Mouse (Mus musculus) myocyte (in vitro differentiated cells): Measurements from ENCODE around the gene Selenop. TPM values are rescaled to one million over a fixed set of nuclear protein-coding genes. Genes with fewer than 3 reads are reported as not detected.
A peak's percentile ranks its signal among the peaks of the same experiment; 100 is the strongest.

ENCODE experiments used
- H3K27me3 ChIP-seq: one replicate; pipeline ENCODE4 v1.6.1; 2011; ENCODE audit not compliant: control insufficient read depth, insufficient read depth, insufficient read length
- H3K36me3 ChIP-seq: one replicate; pipeline ENCODE4 v1.6.1; 2011; ENCODE audit not compliant: control insufficient read depth, insufficient read depth
- H3K4me2 ChIP-seq: one replicate; pipeline ENCODE4 v1.6.1; 2011; ENCODE audit warnings: low read depth, control low read depth
- H3K4me3 ChIP-seq: one replicate; pipeline ENCODE4 v1.5.1; 2011; ENCODE audit warnings: mild to moderate bottlenecking, control low read depth, moderate library complexity
- H3K79me2 ChIP-seq: one replicate; pipeline ENCODE4 v1.6.1; 2011; ENCODE audit not compliant: control insufficient read depth, insufficient read depth
- H3ac ChIP-seq: one replicate; pipeline ENCODE4 v1.6.1; 2011; ENCODE audit not compliant: control insufficient read depth, insufficient read length
- CEBPB ChIP-seq: IDR thresholded peaks from 2 replicates; pipeline ENCODE4 v1.6.1; 2011; ENCODE audit warnings: mild to moderate bottlenecking, moderate library complexity; ENCODE audit not compliant: poor library complexity, insufficient read depth, severe bottlenecking
- E2F4 ChIP-seq: IDR thresholded peaks from one replicate; pipeline ENCODE4 v1.6.1; 2011; ENCODE audit warnings: mild to moderate bottlenecking, control low read depth, moderate library complexity; ENCODE audit not compliant: insufficient read depth
- MAX ChIP-seq: IDR thresholded peaks from one replicate; pipeline ENCODE4 v1.6.1; 2011; ENCODE audit warnings: low read depth, mild to moderate bottlenecking, control low read depth
- MYOD1 ChIP-seq, 3 experiments: IDR thresholded peaks; one replicate each; pipeline ENCODE4 v1.6.1; 2011; ENCODE audit warnings: control low read depth in 2 of 3, low read depth in 2 of 3, mild to moderate bottlenecking in 2 of 3, moderate library complexity in 1 of 3; ENCODE audit not compliant: insufficient read length in 2 of 3, control insufficient read depth in 1 of 3
- MYOG ChIP-seq, 3 experiments: IDR thresholded peaks; one replicate each; pipeline ENCODE4 v1.6.1; 2011; ENCODE audit warnings: control low read depth in 2 of 3, low read depth in 2 of 3, mild to moderate bottlenecking in 2 of 3; ENCODE audit not compliant: insufficient read length in 2 of 3, control insufficient read depth in 1 of 3, insufficient read depth in 1 of 3
- POLR2A ChIP-seq: IDR thresholded peaks from one replicate; pipeline ENCODE4 v1.6.1; 2011; ENCODE audit warnings: low read depth, mild to moderate bottlenecking, control low read depth, moderate library complexity; ENCODE audit not compliant: insufficient read length
- POLR2AphosphoS2 ChIP-seq: IDR thresholded peaks from one replicate; pipeline ENCODE4 v1.6.1; 2011; ENCODE audit warnings: low read depth, control low read depth; ENCODE audit not compliant: insufficient read length
- REST ChIP-seq: IDR thresholded peaks from one replicate; pipeline ENCODE4 v1.6.1; 2011; ENCODE audit warnings: mild to moderate bottlenecking, control low read depth, moderate library complexity; ENCODE audit not compliant: insufficient read depth, insufficient read length
- SRF ChIP-seq: IDR thresholded peaks from one replicate; pipeline ENCODE4 v1.6.1; 2011; ENCODE audit warnings: low read depth; ENCODE audit not compliant: control insufficient read depth, insufficient read length
- TCF12 ChIP-seq: IDR thresholded peaks from one replicate; pipeline ENCODE4 v1.6.1; 2011; ENCODE audit warnings: mild to moderate bottlenecking, control low read depth; ENCODE audit not compliant: poor library complexity, insufficient read depth, severe bottlenecking
- TCF3 ChIP-seq: IDR thresholded peaks from one replicate; pipeline ENCODE4 v1.6.1; 2011; ENCODE audit warnings: low read depth, control low read depth; ENCODE audit not compliant: insufficient read length
- USF1 ChIP-seq: IDR thresholded peaks from one replicate; pipeline ENCODE4 v1.6.1; 2011; ENCODE audit warnings: low read depth, mild to moderate bottlenecking, control low read depth, moderate library complexity
- polyA plus RNA-seq: library from polyadenylated mRNA; unstranded; fragments of >200 nt; fragmentation: generic; extraction: Trizol; gene quantifications from one replicate; pipeline ENCODE4 v1.2.1, GENCODE M21; 2012; ENCODE audit warnings: missing spikeins

Gene Selenop
- polyA plus RNA-seq, 1 experiment, result 5.1 TPM

- H3K4me3 ChIP-seq, result no peak overlapping the region
- peak overlapping the region; percentile 60 for H3K4me2 ChIP-seq
- H3K27me3 ChIP-seq, result no peaks in the 10 kb centered on the region
- H3ac ChIP-seq, result no peak overlapping the region
- TF ChIP-seq MYOD1 (IDR thresholded peaks at IDR 0.05; ENCODE audit: control insufficient read depth in 1 of 3, insufficient read length in 2 of 3, low read depth in 2 of 3), result peak in 1 of 3 experiments; percentile 12
- TF ChIP-seq REST, result no peak
- peak in 1 of 3 experiments; percentile 32 for TF ChIP-seq MYOG (IDR thresholded peaks at IDR 0.05; ENCODE audit: control insufficient read depth in 1 of 3, insufficient read depth in 1 of 3, insufficient read length in 2 of 3, low read depth in 2 of 3)
- H3K36me3 ChIP-seq, result no peaks in the 10 kb centered on the region
- H3K79me2 ChIP-seq, result no peaks in the 10 kb centered on the region
Observed at GRCm38 (mm10) chr15:3228990-3229389, 39.4 kb upstream of the Selenop start.

GRCm38 (mm10) chr15:3231004-3231403 is 37.3 kb upstream of the Selenop start:
- no peaks in the 10 kb centered on the region for H3K27me3 ChIP-seq
- H3K36me3 ChIP-seq, result no peaks in the 10 kb centered on the region
- H3ac ChIP-seq, result no peak overlapping the region
- TF ChIP-seq SRF (no peak), MYOD1 (IDR thresholded peaks at IDR 0.05; ENCODE audit: control insufficient read depth in 1 of 3, insufficient read length in 2 of 3, low read depth in 2 of 3) (no peak), TCF3 (no peak), TCF12 (no peak), MYOG (IDR thresholded peaks at IDR 0.05; ENCODE audit: control insufficient read depth in 1 of 3, insufficient read depth in 1 of 3, insufficient read length in 2 of 3, low read depth in 2 of 3) (no peak), USF1 (no peak), REST (no peak), POLR2AphosphoS2 (no peak)
- H3K79me2 ChIP-seq, result no peaks in the 10 kb centered on the region
- no peak overlapping the region for H3K4me2 ChIP-seq
- no peak overlapping the region for H3K4me3 ChIP-seq

GRCm38 (mm10) chr15:3232168-3232835 is 36.0 kb upstream of the Selenop start:
- no peak overlapping the region for H3K4me2 ChIP-seq
- H3K36me3 ChIP-seq, result no peaks in the 10 kb centered on the region
- H3K27me3 ChIP-seq, result no peaks in the 10 kb centered on the region
- no peak for TF ChIP-seq TCF12
- no peak for TF ChIP-seq POLR2A
- TF ChIP-seq MYOG (IDR thresholded peaks at IDR 0.05; ENCODE audit: control insufficient read depth in 1 of 3, insufficient read depth in 1 of 3, insufficient read length in 2 of 3, low read depth in 2 of 3), result no peak
- TF ChIP-seq REST, result no peak
- no peak for TF ChIP-seq USF1
- no peak for TF ChIP-seq TCF3
- TF ChIP-seq MYOD1 (IDR thresholded peaks at IDR 0.05; ENCODE audit: control insufficient read depth in 1 of 3, insufficient read length in 2 of 3, low read depth in 2 of 3), result no peak
- no peak for TF ChIP-seq SRF
- H3ac ChIP-seq, result no peak overlapping the region
- no peaks in the 10 kb centered on the region for H3K79me2 ChIP-seq
- H3K4me3 ChIP-seq, result no peak overlapping the region

GRCm38 (mm10) chr15:3233837-3234551 is 34.4 kb upstream of the Selenop start:
- Histone ChIP-seq H3K4me2 (no peak overlapping the region), H3K36me3 (no peaks in the 10 kb centered on the region), H3ac (no peak overlapping the region), H3K4me3 (no peak overlapping the region), H3K27me3 (no peaks in the 10 kb centered on the region), H3K79me2 (no peaks in the 10 kb centered on the region)
- TF ChIP-seq MYOD1 (IDR thresholded peaks at IDR 0.05; ENCODE audit: control insufficient read depth in 1 of 3, insufficient read length in 2 of 3, low read depth in 2 of 3) (no peak), MAX (no peak), POLR2AphosphoS2 (no peak), REST (no peak), MYOG (IDR thresholded peaks at IDR 0.05; ENCODE audit: control insufficient read depth in 1 of 3, insufficient read depth in 1 of 3, insufficient read length in 2 of 3, low read depth in 2 of 3) (no peak), E2F4 (no peak), POLR2A (no peak)

- Histone ChIP-seq H3K4me3 (no peak overlapping the region), H3K36me3 (no peaks in the 10 kb centered on the region), H3K4me2 (no peak overlapping the region), H3ac (no peak overlapping the region), H3K27me3 (no peaks in the 10 kb centered on the region), H3K79me2 (no peaks in the 10 kb centered on the region)
- TF ChIP-seq SRF (no peak), MAX (no peak), REST (no peak), MYOG (IDR thresholded peaks at IDR 0.05; ENCODE audit: control insufficient read depth in 1 of 3, insufficient read depth in 1 of 3, insufficient read length in 2 of 3, low read depth in 2 of 3) (no peak), TCF3 (no peak), CEBPB (no peak), TCF12 (no peak), E2F4 (no peak), USF1 (no peak), POLR2A (no peak), POLR2AphosphoS2 (no peak), MYOD1 (IDR thresholded peaks at IDR 0.05; ENCODE audit: control insufficient read depth in 1 of 3, insufficient read length in 2 of 3, low read depth in 2 of 3) (no peak)
Observed at GRCm38 (mm10) chr15:3236338-3236737, 32.0 kb upstream of the Selenop start.
